Mouse (Mus musculus) ES-CJ7 (cell line): ENCODE results near the gene Olfr504.
"Not testable (repeated sequence)": the region's sequence is repeated elsewhere in the genome, so short reads cannot be mapped to it uniquely, and the experiment has no call there.

Experiments
- DNase-seq: peaks from one replicate; pipeline ENCODE4 v3.0.0; 2011; ENCODE audit warnings: low read depth, low spot score

The Olfr504 gene

GRCm38 (mm10) chr7:108565693-108566092 lies at the start of gene Olfr504:
Gene Olfr504, minus strand, starts transcription at chr7:108565793.
- DNase-seq: no peak

- DNase-seq: peak; percentile 83
Observed at GRCm38 (mm10) chr7:108614110-108614509, 48.5 kb upstream of the Olfr504 start.

GRCm38 (mm10) chr7:108610487-108610886 lies 44.9 kb upstream of the Olfr504 start, which contains the start of gene Olfr506:
Gene Olfr506, plus strand, starts transcription at chr7:108610787.
- no peak for DNase-seq

- peak; percentile 77 for DNase-seq
Observed at GRCm38 (mm10) chr7:108601916-108602315, 36.3 kb upstream of the Olfr504 start.

GRCm38 (mm10) chr7:108589797-108590196 lies 24.2 kb upstream of the Olfr504 start:
- no peak for DNase-seq

GRCm38 (mm10) chr7:108544227-108544626 lies 21.4 kb downstream of the Olfr504 start, which contains the start of gene Olfr503:
Gene Olfr503, plus strand, starts transcription at chr7:108544527.
- not testable (repeated sequence) for DNase-seq

GRCm38 (mm10) chr7:108542416-108542815 lies 23.2 kb downstream of the Olfr504 start:
- peak; percentile 56 for DNase-seq

- DNase-seq: no peak
Observed at GRCm38 (mm10) chr7:108524965-108525364, 40.6 kb downstream of the Olfr504 start, which contains the start of gene Olfr502. Gene Olfr502, minus strand, starts transcription at chr7:108525065.
